ENCODE assay signal across 23 mouse cellular contexts in the genomic region with DNA sequence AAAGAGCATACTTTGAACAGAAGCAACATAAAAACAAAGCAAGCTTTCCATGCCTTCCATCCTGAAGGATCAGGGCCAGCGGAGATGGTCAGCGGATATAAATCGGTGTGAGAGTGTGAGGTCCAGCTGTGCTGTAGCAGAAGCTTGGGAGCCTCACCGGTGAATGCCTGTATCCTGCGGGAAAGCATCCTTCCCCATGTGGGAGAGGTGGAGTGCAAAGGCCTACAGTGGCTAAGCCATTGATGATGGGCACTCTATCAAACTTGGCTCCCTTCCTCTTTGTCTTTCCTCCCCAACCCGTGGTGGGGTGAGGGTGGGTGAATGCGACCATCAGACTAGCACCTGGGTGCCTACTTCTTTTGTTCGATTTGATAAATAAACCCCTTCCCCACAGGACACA.
"Had no signal": no experiment of that assay in that cellular context is flagged by ENCODE, and none has a peak within 500 bp of the region (broad histone marks: within the 10 kb centered on the region; RNA-seq: fewer than 3 reads in every experiment).

No protein-coding gene starts in this region.

- H3K27ac ChIP-seq: hindbrain, embryonic 13.5 days; hindbrain, embryonic 15.5 days; hindbrain, postnatal 0 days; kidney, embryonic 15.5 days; kidney, postnatal 0 days; limb, embryonic 13.5 days; limb, embryonic 15.5 days; liver, embryonic 12.5 days; liver, embryonic 14.5 days had no signal

- ATAC-seq: hindbrain, postnatal 0 days; intestine, embryonic 16.5 days; liver, embryonic 12.5 days had no signal

- DNase-seq: gastrocnemius, postnatal 14 days; gastrocnemius, postnatal 36 days; heart, adult 18-20 months; heart, postnatal 10 days; heart, postnatal 36 days; kidney, adult 11 months; kidney, adult 2 months; kidney, adult 9 months; kidney, postnatal 14 days; kidney, postnatal 36 days; layer of hippocampus, postnatal 36 days; left cerebral cortex, postnatal 4 days had no signal

- H3K4me1 ChIP-seq: liver, embryonic 12.5 days had no signal

- H3K27me3 ChIP-seq: heart, embryonic 12.5 days; hindbrain, embryonic 15.5 days; limb, embryonic 13.5 days; limb, embryonic 15.5 days; liver, embryonic 12.5 days had no signal

- H3K9ac ChIP-seq: heart, embryonic 12.5 days; hindbrain, embryonic 13.5 days; hindbrain, embryonic 15.5 days; kidney, embryonic 15.5 days; limb, embryonic 13.5 days; limb, embryonic 15.5 days; liver, embryonic 12.5 days; liver, embryonic 14.5 days had no signal

- H3K4me2 ChIP-seq: heart, embryonic 12.5 days; hindbrain, embryonic 13.5 days; hindbrain, embryonic 15.5 days; kidney, embryonic 15.5 days; limb, embryonic 13.5 days; limb, embryonic 15.5 days; liver, embryonic 12.5 days had no signal

- H3K36me3 ChIP-seq: heart, embryonic 12.5 days; hindbrain, embryonic 13.5 days; hindbrain, embryonic 15.5 days; kidney, embryonic 15.5 days; limb, embryonic 13.5 days; limb, embryonic 15.5 days; liver, embryonic 12.5 days had no signal

- H3K4me3 ChIP-seq: heart, embryonic 12.5 days; hindbrain, embryonic 13.5 days; hindbrain, embryonic 15.5 days; kidney, embryonic 15.5 days; limb, embryonic 13.5 days; limb, embryonic 15.5 days; liver, embryonic 12.5 days had no signal

- H3K9me3 ChIP-seq: heart, embryonic 12.5 days; hindbrain, embryonic 13.5 days; hindbrain, embryonic 15.5 days; kidney, embryonic 15.5 days; limb, embryonic 13.5 days; limb, embryonic 15.5 days; liver, embryonic 12.5 days had no signal
